Mouse (Mus musculus): ENCODE results near the gene Plpp2. TPM values are rescaled to one million over a fixed set of nuclear protein-coding genes. Genes with fewer than 3 reads are reported as not detected.
A peak's percentile ranks its signal among the peaks of the same experiment; 100 is the strongest.

Gene Plpp2
- polyA plus RNA-seq, 1 experiment: 4.1 TPM

- Histone ChIP-seq H3K4me1 (ENCODE audit: control insufficient read depth, insufficient read depth, low read length) (peaks cover 24% of the 10 kb centered on the region), H3K4me3 (ENCODE audit: control insufficient read depth, low read depth, low read length) (no peak overlapping the region), H3K27me3 (ENCODE audit: control insufficient read depth, insufficient read depth, low read length) (no peaks in the 10 kb centered on the region), H3K27ac (ENCODE audit: control insufficient read depth, insufficient read depth, low read depth, low read length) (no peak overlapping the region), H3K36me3 (ENCODE audit: control insufficient read depth, insufficient read depth, low read length) (no peaks in the 10 kb centered on the region)
- no peak for TF ChIP-seq POLR2A (IDR thresholded peaks at IDR 0.05; ENCODE audit: control insufficient read depth, low read depth, low read length)
- TF ChIP-seq CTCF (IDR thresholded peaks at IDR 0.05; ENCODE audit: control insufficient read depth, insufficient read depth, insufficient replicate concordance, low read depth, low read length): no peak
These were observed 23.9 kb upstream of the Plpp2 start for GRCm38 (mm10) chr10:79557496-79557895.

- no peak for TF ChIP-seq POLR2A (IDR thresholded peaks at IDR 0.05; ENCODE audit: control insufficient read depth, low read depth, low read length)
- no peak for TF ChIP-seq CTCF (IDR thresholded peaks at IDR 0.05; ENCODE audit: control insufficient read depth, insufficient read depth, insufficient replicate concordance, low read depth, low read length)
- Histone ChIP-seq H3K4me3 (ENCODE audit: control insufficient read depth, low read depth, low read length) (no peak overlapping the region), H3K27ac (ENCODE audit: control insufficient read depth, insufficient read depth, low read depth, low read length) (no peak overlapping the region), H3K27me3 (ENCODE audit: control insufficient read depth, insufficient read depth, low read length) (no peaks in the 10 kb centered on the region), H3K36me3 (ENCODE audit: control insufficient read depth, insufficient read depth, low read length) (no peaks in the 10 kb centered on the region), H3K4me1 (ENCODE audit: control insufficient read depth, insufficient read depth, low read length) (peaks cover 24% of the 10 kb centered on the region)
These were observed 23.4 kb upstream of the Plpp2 start for GRCm38 (mm10) chr10:79556951-79557350.

- TF ChIP-seq POLR2A (IDR thresholded peaks at IDR 0.05; ENCODE audit: control insufficient read depth, low read depth, low read length): no peak
- no peak for TF ChIP-seq CTCF (IDR thresholded peaks at IDR 0.05; ENCODE audit: control insufficient read depth, insufficient read depth, insufficient replicate concordance, low read depth, low read length)
- peaks cover 24% of the 10 kb centered on the region for H3K4me1 ChIP-seq (ENCODE audit: control insufficient read depth, insufficient read depth, low read length)
- H3K27ac ChIP-seq (ENCODE audit: control insufficient read depth, insufficient read depth, low read depth, low read length): no peak overlapping the region
- peak overlapping the region; percentile 94 for H3K4me3 ChIP-seq (ENCODE audit: control insufficient read depth, low read depth, low read length)
- H3K27me3 ChIP-seq (ENCODE audit: control insufficient read depth, insufficient read depth, low read length): no peaks in the 10 kb centered on the region
- no peaks in the 10 kb centered on the region for H3K36me3 ChIP-seq (ENCODE audit: control insufficient read depth, insufficient read depth, low read length)
These were observed 21.7 kb upstream of the Plpp2 start for GRCm38 (mm10) chr10:79555238-79555724.

- no peak for TF ChIP-seq CTCF (IDR thresholded peaks at IDR 0.05; ENCODE audit: control insufficient read depth, insufficient read depth, insufficient replicate concordance, low read depth, low read length)
- TF ChIP-seq POLR2A (IDR thresholded peaks at IDR 0.05; ENCODE audit: control insufficient read depth, low read depth, low read length): no peak
- Histone ChIP-seq H3K27me3 (ENCODE audit: control insufficient read depth, insufficient read depth, low read length) (no peaks in the 10 kb centered on the region), H3K4me3 (ENCODE audit: control insufficient read depth, low read depth, low read length) (peak within 1 kb of the TSS; percentile 94), H3K27ac (ENCODE audit: control insufficient read depth, insufficient read depth, low read depth, low read length) (peak within 1 kb of the TSS; percentile 77), H3K36me3 (ENCODE audit: control insufficient read depth, insufficient read depth, low read length) (no peaks in the 10 kb centered on the region), H3K4me1 (ENCODE audit: control insufficient read depth, insufficient read depth, low read length) (peaks cover 24% of the 10 kb centered on the region)
These were observed 21.0 kb upstream of the Plpp2 start, which contains the start of gene Mier2 for GRCm38 (mm10) chr10:79554330-79555237. Mier2 (minus strand) TSS chr10:79555199.

GRCm38 (mm10) chr10:79553691-79554090 lies 20.1 kb upstream of the Plpp2 start:
- 0 out of 2 replicates have a peak overlapping the region, but pooled peaks have one; percentile 7 for H3K27ac ChIP-seq (ENCODE audit: control insufficient read depth, insufficient read depth, low read depth, low read length)
- TF ChIP-seq CTCF (IDR thresholded peaks at IDR 0.05; ENCODE audit: control insufficient read depth, insufficient read depth, insufficient replicate concordance, low read depth, low read length): no peak
- TF ChIP-seq POLR2A (IDR thresholded peaks at IDR 0.05; ENCODE audit: control insufficient read depth, low read depth, low read length): no peak
- no peaks in the 10 kb centered on the region for H3K27me3 ChIP-seq (ENCODE audit: control insufficient read depth, insufficient read depth, low read length)
- peaks cover 24% of the 10 kb centered on the region for H3K4me1 ChIP-seq (ENCODE audit: control insufficient read depth, insufficient read depth, low read length)
- H3K4me3 ChIP-seq (ENCODE audit: control insufficient read depth, low read depth, low read length): no peak overlapping the region
- H3K36me3 ChIP-seq (ENCODE audit: control insufficient read depth, insufficient read depth, low read length): no peaks in the 10 kb centered on the region

- H3K27ac ChIP-seq (ENCODE audit: control insufficient read depth, insufficient read depth, low read depth, low read length): no peak overlapping the region
- peaks cover 24% of the 10 kb centered on the region for H3K4me1 ChIP-seq (ENCODE audit: control insufficient read depth, insufficient read depth, low read length)
- no peaks in the 10 kb centered on the region for H3K36me3 ChIP-seq (ENCODE audit: control insufficient read depth, insufficient read depth, low read length)
- H3K4me3 ChIP-seq (ENCODE audit: control insufficient read depth, low read depth, low read length): no peak overlapping the region
- TF ChIP-seq CTCF (IDR thresholded peaks at IDR 0.05; ENCODE audit: control insufficient read depth, insufficient read depth, insufficient replicate concordance, low read depth, low read length) (no peak), POLR2A (IDR thresholded peaks at IDR 0.05; ENCODE audit: control insufficient read depth, low read depth, low read length) (no peak)
- no peaks in the 10 kb centered on the region for H3K27me3 ChIP-seq (ENCODE audit: control insufficient read depth, insufficient read depth, low read length)
These were observed 19.6 kb upstream of the Plpp2 start for GRCm38 (mm10) chr10:79553176-79553575.

GRCm38 (mm10) chr10:79552531-79552930 lies 18.9 kb upstream of the Plpp2 start:
- no peak for TF ChIP-seq POLR2A (IDR thresholded peaks at IDR 0.05; ENCODE audit: control insufficient read depth, low read depth, low read length)
- TF ChIP-seq CTCF (IDR thresholded peaks at IDR 0.05; ENCODE audit: control insufficient read depth, insufficient read depth, insufficient replicate concordance, low read depth, low read length): no peak
- H3K4me3 ChIP-seq (ENCODE audit: control insufficient read depth, low read depth, low read length): no peak overlapping the region

More at GRCm38 (mm10) chr10:79552531-79552930, 18.9 kb upstream of the Plpp2 start:
- H3K4me1 ChIP-seq (ENCODE audit: control insufficient read depth, insufficient read depth, low read length): peaks cover 24% of the 10 kb centered on the region
- H3K36me3 ChIP-seq (ENCODE audit: control insufficient read depth, insufficient read depth, low read length): no peaks in the 10 kb centered on the region
- no peak overlapping the region for H3K27ac ChIP-seq (ENCODE audit: control insufficient read depth, insufficient read depth, low read depth, low read length)
- H3K27me3 ChIP-seq (ENCODE audit: control insufficient read depth, insufficient read depth, low read length): no peaks in the 10 kb centered on the region

Measured in testis, adult 2 months (tissue).